Mouse (Mus musculus) cerebellum, adult (tissue): Measurements from ENCODE around the gene Nxpe5.
A peak's percentile ranks its signal among the peaks of the same experiment; 100 is the strongest.

Source experiments
- ATAC-seq: cut with Nextera tagmentation; 2 replicates; pipeline ENCODE4 v1.9.2; 2017; ENCODE audit warnings: mild to moderate bottlenecking, moderate library complexity, mixed read lengths; ENCODE audit not compliant: insufficient number of reproducible peaks, low FRiP score, low TSS enrichment

Gene Nxpe5

GRCm38 (mm10) chr5:138272409-138272923 lies 46.8 kb downstream of the Nxpe5 start, which contains the start of gene Gal3st4:
TSS of gene Gal3st4 (minus strand) at chr5:138272840.
- ATAC-seq = no peak

- ATAC-seq = no peak
Measured at GRCm38 (mm10) chr5:138274186-138274585, 48.5 kb downstream of the Nxpe5 start.

- no peak for ATAC-seq
Measured at GRCm38 (mm10) chr5:138275216-138276050, 49.7 kb downstream of the Nxpe5 start.

DNA sequence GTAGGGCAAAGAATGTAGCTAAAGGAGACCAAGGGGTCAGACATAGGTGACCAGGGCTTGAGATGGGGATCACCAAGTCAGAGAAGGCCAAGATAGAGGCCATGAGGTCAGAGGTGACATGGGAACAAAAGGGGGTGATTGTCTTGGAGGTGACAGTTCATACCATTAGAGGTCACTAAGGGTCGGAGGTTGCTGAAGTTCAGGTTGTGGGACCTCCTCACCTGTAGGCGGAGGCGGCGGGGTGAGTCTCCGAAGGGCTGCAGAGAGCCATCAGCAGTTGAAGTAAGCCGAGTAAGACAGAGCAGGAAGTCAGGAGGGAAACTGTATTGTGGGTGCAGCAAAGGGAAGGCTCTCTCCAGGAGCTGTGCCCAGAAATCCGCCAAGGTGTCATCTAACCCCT lies 52.3 kb downstream of the Nxpe5 start:
- ATAC-seq = no peak

DNA sequence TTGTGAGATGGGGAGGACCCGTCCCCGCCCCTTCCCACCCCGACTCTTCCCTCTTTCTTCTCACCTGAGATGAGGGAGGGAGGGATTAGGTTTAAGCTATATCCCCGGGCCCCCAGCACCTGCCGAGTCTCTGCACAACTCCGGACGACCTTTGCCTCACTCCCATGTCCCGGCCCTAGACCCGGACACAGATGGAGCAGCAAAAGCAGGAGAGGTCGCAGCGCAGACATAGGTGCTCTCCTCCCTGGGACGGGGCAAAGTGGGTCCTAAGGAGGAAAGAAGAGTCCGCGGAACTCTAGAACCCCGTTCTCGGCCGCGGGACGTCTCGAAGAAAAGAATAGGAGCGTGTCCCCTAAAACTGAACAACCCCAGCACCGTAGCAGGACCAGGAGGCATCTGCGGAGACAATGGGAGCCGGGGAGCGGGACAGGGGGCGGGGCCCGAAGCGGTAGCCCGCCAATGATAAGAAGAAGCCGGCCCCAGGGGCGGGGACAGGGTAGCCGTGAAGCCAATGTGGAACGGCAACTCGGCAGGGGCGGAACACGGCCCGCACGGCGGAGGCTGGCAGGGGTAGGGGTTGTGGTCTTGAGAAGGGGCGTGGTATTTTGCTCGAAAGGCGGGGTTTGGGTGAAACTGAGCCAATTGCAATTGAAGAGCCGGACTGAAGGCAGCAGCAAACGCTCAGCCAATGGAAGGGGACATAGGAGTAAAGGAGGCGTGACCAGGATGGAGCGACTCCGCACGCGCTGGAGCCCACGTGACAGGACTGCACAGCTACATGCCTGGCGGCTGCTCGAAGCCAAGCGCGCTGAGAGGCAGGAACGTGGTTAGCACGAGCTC lies 54.1 kb downstream of the Nxpe5 start, which contains the start of the genes Gm43720, Gpc2 and Stag3:
Gene Gm43720 (minus strand): TSS at position 374 of the 840 bp plus-strand sequence.
Gene Gpc2 (minus strand): TSS at position 421 of the 840 bp plus-strand sequence.
Gene Stag3 (plus strand): TSS at position 656 of the 840 bp plus-strand sequence.
- ATAC-seq = peak; percentile 74

DNA sequence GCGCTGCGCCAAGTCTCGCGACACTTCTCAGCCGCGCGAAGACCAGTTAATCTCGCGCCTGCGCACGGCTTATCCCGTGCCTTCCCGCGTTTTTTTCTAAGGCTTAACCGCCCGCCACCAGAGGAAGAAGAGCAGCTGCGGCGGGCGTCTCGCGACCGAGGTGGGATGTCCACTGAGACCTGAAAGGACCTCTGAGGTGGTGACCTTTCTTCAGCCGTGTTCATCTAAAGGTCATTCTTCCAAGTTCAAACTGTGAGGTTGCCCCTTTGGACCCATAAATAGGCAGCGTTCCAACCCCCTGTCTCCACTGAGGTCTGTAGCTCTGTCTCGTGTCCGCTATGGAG lies 54.7 kb downstream of the Nxpe5 start:
- no peak for ATAC-seq

GRCm38 (mm10) chr5:138280829-138281228 lies 55.1 kb downstream of the Nxpe5 start:
- ATAC-seq = no peak

GRCm38 (mm10) chr5:138281798-138282197 lies 56.1 kb downstream of the Nxpe5 start:
- no peak for ATAC-seq

GRCm38 (mm10) chr5:138283540-138283939 lies 57.8 kb downstream of the Nxpe5 start:
- no peak for ATAC-seq

DNA sequence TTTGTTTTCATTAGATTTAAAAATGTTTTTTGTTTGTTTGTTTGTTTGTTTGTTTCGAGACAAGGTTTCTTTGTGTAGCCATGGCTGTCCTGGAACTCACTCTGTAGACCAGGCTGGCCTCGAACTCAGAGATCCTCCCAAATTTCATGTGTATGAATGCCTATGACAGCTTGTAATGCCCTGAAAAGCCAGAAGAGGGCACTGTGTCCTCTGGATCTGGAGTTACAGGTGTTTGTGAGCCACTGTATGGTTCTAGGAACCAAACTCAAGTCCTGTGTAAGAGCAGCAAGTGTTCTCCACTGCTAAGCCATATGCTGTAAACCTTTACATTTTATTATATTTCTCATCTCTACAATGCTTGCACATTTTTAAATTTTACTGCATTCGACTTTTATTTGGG lies 62.2 kb downstream of the Nxpe5 start:
- no peak for ATAC-seq

DNA sequence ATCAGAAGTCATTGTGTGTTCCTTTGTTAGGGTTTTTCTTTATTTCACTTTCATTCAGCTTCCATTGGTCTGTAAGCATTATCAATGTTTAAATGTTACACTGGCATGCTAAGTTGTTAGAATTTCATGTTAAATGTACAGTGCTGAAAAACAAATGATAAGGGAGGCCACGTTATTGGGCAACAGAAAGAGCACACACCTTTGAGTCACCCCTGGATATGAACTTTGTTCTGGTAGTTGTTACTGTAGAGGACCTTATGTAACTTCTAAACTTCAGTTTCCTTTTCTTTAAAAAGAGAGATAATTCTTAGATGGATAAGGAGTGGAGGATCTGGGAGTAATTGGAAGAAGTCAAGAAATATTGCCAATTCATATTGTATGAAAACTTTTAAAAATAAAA lies 65.9 kb downstream of the Nxpe5 start:
- no peak for ATAC-seq

DNA sequence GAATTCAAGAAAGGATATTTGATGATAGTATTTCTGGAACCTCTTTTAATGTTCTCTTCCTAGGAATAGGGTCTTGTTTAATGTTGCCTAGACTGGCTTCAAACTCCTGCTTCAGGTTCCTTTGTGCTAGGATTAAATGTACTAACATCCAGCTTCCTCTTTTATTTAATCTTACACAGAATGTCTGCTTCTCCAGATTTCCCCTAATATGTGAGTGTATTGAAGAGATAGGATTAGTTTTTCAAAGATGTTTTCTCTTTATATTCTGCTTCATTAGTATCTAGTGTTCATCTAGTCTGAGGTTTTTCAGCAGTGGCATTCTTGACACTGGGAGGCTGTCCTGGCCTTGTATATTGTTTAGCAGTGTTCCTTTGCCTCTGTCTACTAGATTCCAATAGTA lies 68.5 kb downstream of the Nxpe5 start:
- ATAC-seq = no peak

- no peak for ATAC-seq
Measured at GRCm38 (mm10) chr5:138299613-138300012, 73.9 kb downstream of the Nxpe5 start.
